Mouse (Mus musculus): ENCODE results near the gene Gm21915. TPM values are rescaled to one million over a fixed set of nuclear protein-coding genes. Genes with fewer than 3 reads are reported as not detected.

Gm21915 gene
- not detected for total RNA-seq (2021)

GRCm38 (mm10) chr9:40670313-40670712 lies at the start of gene Gm21915:
Gene Gm21915 (plus strand): TSS chr9:40670613.
- intact Hi-C loops (cut with DNase I): no loop called here
- no peak for DNase-seq

DNA sequence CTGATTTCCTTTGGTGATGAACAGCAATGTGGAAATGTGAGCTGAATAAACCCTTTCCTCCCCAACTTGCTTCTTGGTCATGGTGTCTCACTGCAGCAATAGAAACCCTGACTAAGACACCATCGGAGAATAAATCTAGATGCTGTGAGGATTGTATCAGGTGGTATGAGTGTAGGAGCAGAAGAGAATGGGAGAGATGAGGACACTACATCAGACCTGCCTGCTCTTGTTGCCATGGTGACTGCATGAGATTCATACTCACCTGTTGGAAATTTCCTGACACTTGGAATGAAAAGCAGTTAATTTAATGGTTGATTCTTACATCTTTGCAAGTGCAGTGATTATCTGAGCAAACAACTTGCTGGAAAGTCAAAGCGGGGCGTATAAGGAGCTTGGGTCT lies 48.1 kb upstream of the Gm21915 start:
- intact Hi-C loops (cut with DNase I): no loop called here

DNA sequence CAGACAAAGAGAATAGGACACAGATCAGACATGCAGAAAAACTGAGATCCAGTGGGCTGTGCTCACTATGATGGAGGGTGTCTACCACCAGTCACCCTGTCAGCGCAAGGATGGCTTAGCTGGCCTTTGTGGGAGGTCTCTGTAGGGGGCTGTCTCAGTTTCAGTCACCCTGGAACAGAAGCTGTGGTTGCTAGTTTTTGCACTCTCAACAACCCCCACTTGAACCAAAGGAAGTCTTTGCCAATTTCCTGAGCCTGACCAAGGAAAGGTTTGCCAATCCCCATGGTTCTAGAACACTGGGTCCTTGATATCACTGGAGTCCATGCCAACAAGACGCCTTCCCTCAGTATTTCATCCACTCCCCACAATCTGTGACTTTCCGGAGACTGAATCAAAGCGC lies 47.6 kb upstream of the Gm21915 start:
- no peak for DNase-seq
- intact Hi-C loops (cut with DNase I): no loop called here

More for the DNA sequence above, 48.1 kb upstream of the Gm21915 start:
- DNase-seq: no peak

GRCm38 (mm10) chr9:40625341-40625740 lies 45.1 kb upstream of the Gm21915 start:
- DNase-seq: no peak
- intact Hi-C loops (cut with DNase I): no loop called here

GRCm38 (mm10) chr9:40626566-40626965 lies 43.8 kb upstream of the Gm21915 start:
- DNase-seq: no peak
- intact Hi-C loops (cut with DNase I): no loop called here

GRCm38 (mm10) chr9:40627146-40627713 lies 43.2 kb upstream of the Gm21915 start:
- no peak for DNase-seq
- intact Hi-C loops (cut with DNase I): no loop called here

DNA sequence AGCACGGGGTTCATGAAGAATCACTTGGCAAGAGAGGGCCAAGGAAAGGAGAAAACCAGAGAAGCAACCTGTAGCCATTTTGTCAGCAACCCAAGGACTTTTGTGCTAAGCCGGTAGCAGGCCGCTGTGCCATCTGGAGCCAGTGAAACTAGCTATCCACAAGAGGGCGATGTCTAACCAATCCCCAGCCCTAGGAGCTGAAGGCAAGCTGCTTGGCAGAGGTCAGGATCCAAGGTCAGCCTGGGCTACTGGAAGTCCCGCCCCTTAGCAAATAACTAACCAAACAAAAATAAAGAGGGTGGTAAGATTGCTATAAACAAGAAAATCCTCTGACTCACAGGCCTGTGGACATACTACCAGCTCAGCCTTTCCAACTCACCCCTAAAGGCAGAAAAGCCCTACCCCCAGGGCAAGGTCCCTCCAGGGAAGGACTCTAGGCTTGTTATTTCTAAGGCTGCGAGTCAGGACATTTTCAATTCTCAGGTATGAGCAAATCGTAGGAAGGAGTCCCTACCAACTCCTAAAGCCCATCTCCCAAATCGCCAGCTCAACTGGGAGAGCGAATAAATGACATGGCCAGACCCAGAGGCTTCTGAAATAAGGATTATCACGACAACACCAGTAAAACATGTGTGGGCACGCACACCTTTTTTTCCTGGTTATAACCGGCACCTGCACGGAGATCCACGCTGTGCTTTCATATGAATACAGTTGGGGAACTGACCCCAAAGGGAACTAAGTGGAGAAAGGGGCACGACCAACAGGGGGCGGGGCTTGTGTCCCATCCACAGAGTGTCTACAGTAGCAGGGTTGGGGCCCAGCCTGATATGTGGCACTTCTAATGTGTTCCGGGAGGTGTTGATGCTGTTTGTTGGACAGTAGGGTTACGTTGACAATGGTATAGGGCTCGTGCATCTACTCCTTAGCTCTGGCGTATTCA lies 42.0 kb upstream of the Gm21915 start:
- peak; percentile 47 to 64 for DNase-seq
- intact Hi-C loops (cut with DNase I): no loop called here

GRCm38 (mm10) chr9:40629441-40629840 lies 41.0 kb upstream of the Gm21915 start:
- intact Hi-C loops (cut with DNase I): no loop called here
- DNase-seq: no peak

DNA sequence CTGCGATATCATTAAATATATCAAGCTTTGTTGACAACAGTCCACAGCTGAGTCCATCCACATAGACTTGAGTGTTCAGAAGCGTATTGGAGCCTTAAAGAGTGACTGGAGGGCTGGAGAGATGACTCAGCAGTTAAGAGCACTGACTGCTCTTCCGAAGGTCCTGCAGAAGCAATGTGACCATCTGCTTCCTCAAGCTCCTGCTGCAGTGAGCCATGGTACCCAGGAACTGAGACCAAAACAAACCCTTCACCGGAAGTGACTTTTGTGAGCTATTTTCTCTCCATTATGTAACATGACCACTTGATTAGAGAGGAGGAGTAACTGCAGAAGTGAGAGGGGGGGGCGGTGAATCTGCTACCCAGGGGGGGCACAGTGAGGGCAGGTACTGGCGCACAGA lies 39.3 kb upstream of the Gm21915 start:
- intact Hi-C loops (cut with DNase I): no loop called here
- DNase-seq: peak in 1 of 2 experiments; percentile 23

DNA sequence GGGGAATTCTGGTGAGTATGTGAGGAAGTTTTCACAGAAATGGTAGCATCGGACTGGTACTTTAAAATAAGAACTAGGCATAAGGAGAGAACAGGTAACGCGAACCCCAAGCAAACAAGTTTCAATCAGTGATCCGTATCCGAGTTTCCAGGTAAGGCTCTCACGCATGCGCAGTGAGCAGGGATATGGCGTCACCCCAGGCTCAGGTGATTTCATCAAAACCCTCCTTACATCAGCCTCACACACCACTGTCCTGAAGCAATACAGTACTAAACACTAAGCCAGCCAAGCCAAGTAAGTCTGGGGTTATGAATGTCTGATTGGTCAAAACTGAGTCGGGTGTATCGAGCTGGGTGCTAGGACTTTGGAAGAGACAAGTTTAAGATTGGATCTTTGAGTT lies 38.9 kb upstream of the Gm21915 start:
- intact Hi-C loops (cut with DNase I): no loop called here
- DNase-seq: no peak

- peak; percentile 74 to 82 for DNase-seq
- intact Hi-C loops (cut with DNase I): loop anchor here (1.0 kb wide), 1 partner anchor 114 kb away; no protein-coding TSS in a partner anchor
Observed at GRCm38 (mm10) chr9:40636054-40636453, 34.4 kb upstream of the Gm21915 start.

DNA sequence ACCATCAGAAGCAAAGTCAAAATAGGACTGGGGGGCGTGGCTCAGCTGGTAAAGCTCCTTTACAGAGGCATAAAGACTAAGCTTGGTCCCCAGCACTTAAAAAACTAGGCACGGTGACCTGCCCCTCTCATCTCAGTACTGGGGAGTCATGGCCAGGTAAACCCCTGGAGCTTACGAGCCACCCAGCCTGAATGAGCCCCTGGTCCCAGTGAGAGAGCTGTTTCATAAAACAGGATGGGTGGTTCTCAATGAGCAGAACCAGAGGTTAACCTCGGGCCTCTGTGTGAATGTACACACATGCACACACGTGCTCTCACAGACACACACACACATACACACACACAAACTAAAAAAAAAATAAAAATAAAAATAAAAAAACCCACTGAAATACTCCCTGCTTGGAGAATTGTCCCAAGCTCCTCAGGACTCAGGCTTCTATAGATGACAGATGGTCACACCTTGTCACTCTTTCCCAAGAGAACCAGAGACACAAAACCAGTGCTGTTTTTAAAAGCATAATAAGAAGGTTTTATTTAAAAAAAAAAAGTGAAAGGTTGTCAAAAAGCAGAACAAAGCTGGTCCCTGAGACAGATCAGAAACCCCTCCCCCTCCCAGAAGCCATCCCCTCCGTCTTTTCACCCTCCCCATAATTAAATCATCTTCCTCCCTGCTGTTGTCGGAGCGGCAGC lies 32.6 kb upstream of the Gm21915 start:
- DNase-seq: no peak
- intact Hi-C loops (cut with DNase I): no loop called here

- peak; percentile 44 to 56 for DNase-seq
- intact Hi-C loops (cut with DNase I): no loop called here
Observed at GRCm38 (mm10) chr9:40638394-40639049, 31.9 kb upstream of the Gm21915 start.

GRCm38 (mm10) chr9:40639536-40640187 lies 30.8 kb upstream of the Gm21915 start:
- intact Hi-C loops (cut with DNase I): no loop called here
- peak in 1 of 2 experiments; percentile 32 for DNase-seq

DNA sequence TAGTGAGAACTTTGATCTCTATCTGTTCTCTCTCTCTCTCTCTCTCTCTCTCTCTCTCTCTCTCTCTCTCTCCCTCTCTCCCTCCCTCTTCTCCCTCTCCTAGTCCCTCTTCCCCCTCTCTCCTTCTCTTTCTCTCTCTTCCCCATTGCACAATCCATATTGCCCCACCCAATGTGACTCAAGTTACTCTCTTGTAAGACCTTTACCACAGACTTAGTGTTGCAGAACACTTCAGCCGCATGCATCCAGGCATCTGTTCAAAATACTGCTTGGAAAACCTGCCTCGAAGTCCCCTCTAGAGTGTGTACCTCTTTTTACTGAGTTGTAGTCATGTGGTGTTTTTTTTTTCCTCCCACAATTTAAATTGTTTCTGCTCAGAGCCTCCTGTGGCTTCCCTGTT lies 29.1 kb upstream of the Gm21915 start:
- no peak for DNase-seq
- intact Hi-C loops (cut with DNase I): no loop called here

DNA sequence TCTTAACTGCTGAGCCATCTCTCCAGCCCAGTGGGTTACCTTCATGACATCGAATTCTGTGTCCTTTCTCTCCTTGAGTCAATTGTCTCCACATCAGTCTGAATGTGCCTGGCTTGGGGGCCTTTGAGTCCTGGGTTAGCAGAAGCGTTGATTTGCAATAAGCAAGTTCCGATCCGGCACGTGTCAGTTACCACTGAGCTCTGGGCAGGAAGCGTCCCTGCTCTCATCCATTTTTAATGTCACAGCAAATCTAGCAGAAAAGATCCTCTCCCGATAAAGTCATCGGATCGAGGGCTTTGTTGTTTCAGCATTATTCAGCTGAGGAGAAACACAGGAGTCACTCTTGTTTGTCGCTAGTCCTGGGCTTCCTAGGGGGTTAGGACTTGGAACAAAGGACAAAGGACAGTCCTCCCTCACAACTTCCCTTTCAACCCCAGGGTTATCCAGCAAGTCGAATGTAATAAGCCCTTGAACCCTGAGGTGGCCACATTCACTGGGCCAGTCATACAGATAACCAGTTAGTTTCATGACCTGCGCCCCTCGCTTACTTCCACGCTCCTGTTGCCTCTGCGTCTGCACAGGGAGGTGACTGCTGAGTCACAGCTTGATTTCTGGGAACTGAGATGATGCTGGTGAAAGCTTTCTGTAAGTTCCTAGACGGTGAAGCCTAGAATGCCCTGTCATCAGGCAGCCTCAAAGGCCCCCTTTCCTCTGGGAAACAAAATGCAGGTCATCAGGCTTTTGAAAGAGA lies 27.8 kb upstream of the Gm21915 start:
- no peak for DNase-seq
- intact Hi-C loops (cut with DNase I): no loop called here

DNA sequence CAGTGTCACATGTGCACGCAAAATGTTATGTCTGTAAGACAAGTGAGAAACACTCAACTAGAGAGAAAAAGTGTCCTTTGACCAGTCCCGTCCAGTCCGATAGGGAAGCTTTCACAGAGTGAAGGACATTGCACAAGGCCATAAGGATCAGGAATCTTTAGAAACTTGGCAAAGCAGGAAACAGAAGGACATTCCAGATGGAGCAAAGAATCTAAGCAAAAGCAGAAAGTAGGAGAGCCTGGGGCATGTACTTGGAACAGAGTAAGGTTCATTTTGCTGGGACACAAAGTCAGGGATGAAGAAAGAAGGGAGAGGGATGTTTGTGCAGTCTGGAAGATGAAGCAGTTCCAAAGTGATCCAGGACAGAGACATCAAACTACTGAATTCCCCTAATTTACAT lies 21.0 kb upstream of the Gm21915 start:
- intact Hi-C loops (cut with DNase I): loop anchor here (5.0 kb wide), 1 partner anchor 33 kb away; no protein-coding TSS in a partner anchor

DNA sequence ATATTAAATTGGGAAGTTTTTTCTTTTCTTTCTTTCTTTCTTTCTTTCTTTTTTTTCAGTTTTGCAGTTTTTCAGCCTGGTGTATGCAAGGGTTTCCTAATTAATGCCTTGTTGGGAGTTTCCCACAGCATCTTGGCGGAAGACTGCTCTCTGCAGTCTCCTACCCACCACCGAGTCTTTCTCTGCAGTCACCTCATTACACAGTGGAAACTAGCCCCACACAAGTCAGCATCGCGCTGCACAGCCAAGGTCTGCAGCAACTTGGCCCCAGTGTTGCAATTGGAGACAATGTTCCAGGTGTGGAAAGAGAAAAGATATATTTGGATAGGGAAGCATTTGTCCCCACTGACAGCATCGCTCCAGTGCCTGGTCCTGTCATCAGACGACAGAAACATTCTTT lies 20.4 kb upstream of the Gm21915 start:
- DNase-seq: no peak
- intact Hi-C loops (cut with DNase I): loop anchor here (5.0 kb wide), 1 partner anchor 32 kb away; no protein-coding TSS in a partner anchor

More for the DNA sequence above, 21.0 kb upstream of the Gm21915 start:
- DNase-seq: no peak

GRCm38 (mm10) chr9:40651239-40651859 lies 19.1 kb upstream of the Gm21915 start:
- intact Hi-C loops (cut with DNase I): no loop called here
- DNase-seq: peak; percentile 54 to 60
